Mouse (Mus musculus) right cerebral cortex, postnatal 25 days (tissue): ENCODE results near the gene Slc30a4.

Experiments
- DNase-seq: peaks from one replicate; pipeline ENCODE4 v3.0.0; 2022

The Slc30a4 gene

DNA sequence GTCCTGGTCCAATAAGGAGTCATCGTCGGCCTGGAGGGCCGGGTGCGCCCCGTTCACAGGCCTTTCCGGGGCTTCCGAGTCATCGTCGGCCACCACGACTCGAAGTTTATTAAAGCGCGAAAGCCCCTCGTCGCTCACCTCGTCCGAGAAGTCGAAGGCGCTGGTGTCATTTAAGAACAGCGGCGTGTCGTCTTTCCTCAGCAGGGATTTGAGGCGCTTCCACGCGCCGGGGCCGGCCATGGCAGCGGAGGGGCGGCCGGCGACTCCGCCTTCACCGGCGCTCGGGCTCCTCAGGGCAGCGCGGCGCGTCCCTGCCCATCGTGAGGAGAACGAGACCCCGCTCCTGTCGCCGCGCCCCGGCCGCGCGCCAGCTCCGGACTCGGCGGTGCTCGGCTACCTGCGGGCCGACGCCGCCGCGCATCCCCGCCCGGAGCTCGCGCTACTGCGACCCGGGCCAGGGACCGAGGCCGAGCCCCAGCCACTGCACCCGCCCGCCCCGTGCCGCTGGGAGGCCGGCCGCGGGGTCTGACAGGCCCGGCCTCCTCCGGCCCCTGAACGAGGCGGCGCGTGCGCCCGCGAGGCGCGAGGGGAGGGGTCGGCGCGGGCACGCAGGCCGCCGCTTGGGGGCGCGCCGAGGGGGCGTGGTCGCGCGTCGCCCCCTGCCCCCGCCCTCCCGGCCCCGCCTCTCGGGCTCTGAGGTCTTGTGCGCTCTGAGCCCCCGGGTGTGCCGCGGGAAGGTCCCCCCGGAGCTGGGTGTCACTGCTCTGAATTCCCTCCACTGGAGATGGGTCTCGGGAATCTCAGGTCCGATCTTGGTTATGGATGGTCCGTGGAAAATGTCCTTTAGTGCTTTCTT lies at the start of gene Slc30a4:
Slc30a4 (minus strand) TSS at position 483 of the 856 bp plus-strand sequence.
- peak; percentile 83 for DNase-seq

GRCm38 (mm10) chr2:122746461-122746860 lies 44.0 kb upstream of the Slc30a4 start:
- no peak for DNase-seq

GRCm38 (mm10) chr2:122739023-122739422 lies 36.6 kb upstream of the Slc30a4 start:
- no peak for DNase-seq

- DNase-seq = peak; percentile 88
Measured at GRCm38 (mm10) chr2:122737894-122738830, 35.7 kb upstream of the Slc30a4 start, which contains the start of gene Bloc1s6. Gene Bloc1s6, plus strand, starts transcription at chr2:122738503.

- no peak for DNase-seq
Measured at GRCm38 (mm10) chr2:122731456-122731855, 29.0 kb upstream of the Slc30a4 start.

GRCm38 (mm10) chr2:122725604-122726003 lies 23.1 kb upstream of the Slc30a4 start:
- no peak for DNase-seq

- no peak for DNase-seq
Measured at GRCm38 (mm10) chr2:122720564-122720963, 18.1 kb upstream of the Slc30a4 start.

DNA sequence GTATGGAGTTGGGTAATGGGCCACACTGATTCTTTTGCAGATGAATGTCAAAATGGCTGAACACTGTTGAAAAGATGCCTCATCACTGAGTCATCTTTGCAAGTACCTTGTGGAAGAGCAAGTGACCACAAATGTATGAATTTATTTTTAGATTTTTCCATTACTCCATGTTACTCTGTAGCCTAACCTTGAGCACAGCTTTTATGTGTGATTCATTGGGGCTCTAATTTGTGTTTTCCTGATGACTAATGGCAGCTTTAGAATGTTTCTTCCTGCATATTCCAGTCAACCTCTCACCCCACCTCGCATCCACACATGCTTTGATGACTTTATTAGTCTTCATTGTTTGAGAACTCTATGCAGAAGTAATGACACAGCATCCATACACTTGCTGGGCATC lies 16.8 kb upstream of the Slc30a4 start:
- no peak for DNase-seq

DNA sequence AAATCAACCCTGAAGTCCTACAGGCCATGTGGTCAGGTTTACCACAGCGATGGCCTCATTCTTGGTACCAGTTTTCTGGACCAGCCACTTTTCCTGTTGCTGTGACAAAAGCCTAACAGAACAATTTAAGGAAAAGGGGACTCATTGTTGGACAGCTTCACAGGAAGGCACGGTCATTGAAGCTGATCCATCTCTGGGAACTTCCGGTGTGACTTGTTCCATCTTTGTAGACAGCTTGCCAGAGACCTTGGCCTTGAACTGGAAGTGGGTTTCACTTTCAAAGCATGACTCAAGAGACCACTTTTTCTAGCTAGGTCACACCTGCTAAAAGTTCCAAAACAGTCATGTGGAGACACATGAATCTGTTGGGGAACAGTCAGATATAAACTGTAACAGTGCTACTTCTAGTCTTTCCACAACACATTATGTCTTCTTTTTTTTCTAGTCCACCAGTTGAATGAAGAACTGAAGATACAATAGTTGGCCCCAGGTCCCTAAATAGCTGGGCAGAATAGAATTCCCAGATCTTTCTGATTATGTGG lies 13.9 kb upstream of the Slc30a4 start:
- no peak for DNase-seq

DNA sequence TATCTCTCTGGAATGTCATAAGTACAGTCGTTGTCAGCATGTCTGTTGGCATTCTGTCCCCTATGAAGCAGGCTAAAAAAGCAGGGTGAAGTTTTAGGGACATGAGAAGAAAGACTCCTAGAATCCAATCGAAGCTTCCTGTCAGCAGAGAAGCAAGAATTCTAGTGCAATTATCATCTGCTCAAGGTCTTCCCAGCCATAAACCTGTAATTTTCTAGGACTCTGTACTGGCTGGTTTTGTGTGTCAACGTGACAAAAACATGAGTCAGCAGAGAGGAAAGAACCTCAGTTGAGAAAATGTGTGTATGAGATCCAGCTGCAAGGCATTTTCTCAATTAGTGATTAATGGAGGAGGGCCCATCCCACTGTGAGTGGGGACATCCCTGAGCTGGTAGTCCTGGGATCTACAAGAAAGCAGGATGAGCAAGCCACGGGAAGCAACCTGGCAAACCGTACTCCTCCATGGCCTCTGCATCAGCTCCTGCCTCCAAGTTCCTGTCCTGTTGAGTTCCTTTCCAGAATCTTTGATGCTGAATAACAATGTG lies 12.8 kb upstream of the Slc30a4 start:
- DNase-seq = no peak

- DNase-seq = no peak
Measured at GRCm38 (mm10) chr2:122712848-122713247, 10.4 kb upstream of the Slc30a4 start.

- DNase-seq = no peak
Measured at GRCm38 (mm10) chr2:122711911-122712310, 9.4 kb upstream of the Slc30a4 start.

- no peak for DNase-seq
Measured at GRCm38 (mm10) chr2:122709156-122709555, 6.7 kb upstream of the Slc30a4 start.

- DNase-seq = no peak
Measured at GRCm38 (mm10) chr2:122708080-122708479, 5.6 kb upstream of the Slc30a4 start.

DNA sequence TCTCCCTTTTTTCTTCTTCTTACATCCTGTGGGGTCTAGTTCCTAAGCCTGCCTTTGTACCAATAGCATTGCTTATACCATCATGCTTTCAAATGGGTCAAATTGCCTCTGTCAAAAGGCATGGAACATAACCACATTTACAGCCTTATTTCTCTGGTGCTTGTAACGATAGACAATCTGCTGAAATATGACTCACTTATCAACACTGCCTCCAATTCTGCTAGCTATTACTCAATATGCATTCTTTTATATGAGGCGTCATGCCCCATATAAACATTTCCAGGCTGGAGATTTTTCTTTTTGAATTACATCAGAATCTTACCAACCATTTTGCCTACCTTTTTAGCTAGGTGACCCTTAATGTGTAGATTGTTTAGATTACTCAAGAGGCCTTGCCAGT lies 2.1 kb upstream of the Slc30a4 start:
- DNase-seq = no peak

- no peak for DNase-seq
Measured at GRCm38 (mm10) chr2:122701871-122702180, 637 bp downstream of the Slc30a4 start.

DNA sequence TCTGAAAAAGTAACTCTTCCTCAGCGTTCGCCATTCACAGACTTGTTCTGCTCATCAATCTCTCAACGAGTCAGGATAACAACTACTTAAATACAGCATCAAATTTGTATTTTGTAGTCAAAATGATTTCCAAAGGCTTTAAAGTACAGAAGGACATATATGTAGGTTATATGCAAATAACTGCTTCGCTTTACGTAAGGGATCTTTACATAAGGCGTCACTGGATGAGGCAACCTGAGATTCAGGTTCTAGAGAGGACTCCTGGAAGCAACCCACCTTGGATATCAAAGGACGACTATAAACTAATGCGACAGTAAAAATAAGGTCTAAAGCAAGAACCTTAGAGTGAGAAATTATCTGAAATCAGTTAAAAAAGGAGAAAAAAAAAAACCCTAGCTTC lies 1.5 kb downstream of the Slc30a4 start:
- DNase-seq = no peak

- no peak for DNase-seq
Measured at GRCm38 (mm10) chr2:122697526-122697925, 4.9 kb downstream of the Slc30a4 start.

DNA sequence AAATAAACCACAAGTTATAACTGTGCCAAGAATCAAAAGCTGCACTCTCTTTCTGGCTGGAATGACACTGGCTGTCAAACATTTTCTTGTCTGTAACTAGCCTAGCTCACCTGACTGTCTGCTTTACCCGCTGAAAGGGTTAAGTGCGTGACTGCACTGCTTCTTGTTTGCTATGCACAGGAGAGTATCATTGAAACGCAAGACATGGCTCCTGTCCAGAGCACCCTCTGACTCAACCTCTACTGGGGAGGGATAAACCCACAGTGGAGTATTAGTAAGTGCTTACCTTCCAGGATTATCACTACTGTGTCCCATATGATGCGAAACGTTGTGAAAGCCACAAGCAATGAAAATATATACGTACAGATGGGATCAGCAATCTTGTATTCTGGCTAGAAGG lies 15.8 kb downstream of the Slc30a4 start:
- DNase-seq = no peak

DNA sequence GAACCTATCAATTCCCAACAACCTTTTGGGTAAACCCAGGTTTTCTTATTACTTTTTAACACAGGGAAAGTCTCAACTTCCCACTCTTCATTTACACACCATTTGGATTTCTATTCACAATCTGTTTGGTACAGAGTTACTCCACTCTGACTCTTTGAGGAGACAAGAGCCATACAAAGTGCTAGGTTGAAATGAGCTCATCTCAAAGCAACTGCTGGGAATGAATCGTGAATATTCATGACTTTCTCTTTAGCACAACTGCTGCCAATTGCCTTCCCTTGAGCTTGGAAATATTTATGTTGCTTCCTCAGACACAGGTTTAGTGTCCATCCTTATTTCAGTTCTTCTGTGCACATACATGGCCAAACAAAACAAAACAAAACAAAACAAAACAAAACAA lies 18.8 kb downstream of the Slc30a4 start:
- DNase-seq = no peak

DNA sequence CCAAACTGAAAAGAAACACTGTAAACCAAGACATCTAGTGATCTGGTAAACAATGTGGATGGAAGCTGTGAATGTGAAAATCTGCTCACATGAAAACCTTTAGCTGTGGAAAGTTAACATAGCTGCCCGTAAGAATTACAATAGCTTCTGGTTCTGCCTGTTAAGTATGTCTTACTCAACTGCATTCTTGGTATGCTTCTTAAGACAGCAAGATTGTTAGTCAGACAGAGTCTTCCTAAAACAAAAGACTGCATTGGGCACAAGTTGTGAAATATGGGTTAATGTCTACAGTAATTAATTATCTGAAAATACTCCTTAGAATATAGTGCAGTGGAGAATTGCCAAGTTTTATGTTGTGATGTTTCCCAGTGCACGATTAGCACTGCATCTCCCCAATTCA lies 19.9 kb downstream of the Slc30a4 start:
- no peak for DNase-seq

- no peak for DNase-seq
Measured at GRCm38 (mm10) chr2:122681379-122682137, 20.9 kb downstream of the Slc30a4 start.
